Mouse (Mus musculus): Measurements from ENCODE around the gene Depdc5. TPM values are rescaled to one million over a fixed set of nuclear protein-coding genes. Genes with fewer than 3 reads are reported as not detected.

Depdc5 gene
- polyA plus RNA-seq, 1 experiment from 2014 or later: 22.6 TPM

GRCm38 (mm10) chr5:33009818-33010812, 146.6 kb downstream of the Depdc5 start:
- Histone ChIP-seq H3K4me3 (ENCODE audit: low read depth, low read length) (no peak overlapping the region), H3K9me3 (ENCODE audit: control insufficient read depth, low read length) (no peaks in the 10 kb centered on the region), H3K27ac (ENCODE audit: low read depth, low read length) (no peak overlapping the region), H3K9ac (ENCODE audit: low read depth, low read length) (no peak overlapping the region), H3K4me1 (replicated peaks; ENCODE audit: control insufficient read depth, insufficient read depth, low read length) (0 out of 2 replicates have a peak, but pooled peaks cover 4% of the 10 kb centered on the region), H3K36me3 (ENCODE audit: control insufficient read depth, insufficient read depth, low read length) (no peaks in the 10 kb centered on the region), H3K4me2 (no peak overlapping the region), H3K27me3 (replicated peaks; ENCODE audit: control insufficient read depth, insufficient read depth, low read length) (no peaks in the 10 kb centered on the region)
- WGBS: 62% methylated on average over 14 of the region's 14 CpGs
- no peak for DNase-seq (ENCODE audit: low spot score)
- no peak for ATAC-seq (replicated peaks; ENCODE audit: low FRiP score)

GRCm38 (mm10) chr5:33011132-33012106, 147.9 kb downstream of the Depdc5 start:
- 63% methylated on average over 15 of the region's 15 CpGs for WGBS
- Histone ChIP-seq H3K4me1 (replicated peaks; ENCODE audit: control insufficient read depth, insufficient read depth, low read length) (peaks cover 4% of the 10 kb centered on the region; the same call in 1 of the 2 replicates), H3K9me3 (ENCODE audit: control insufficient read depth, low read length) (no peaks in the 10 kb centered on the region), H3K9ac (ENCODE audit: low read depth, low read length) (no peak overlapping the region), H3K27ac (ENCODE audit: low read depth, low read length) (no peak overlapping the region), H3K4me3 (ENCODE audit: low read depth, low read length) (no peak overlapping the region), H3K4me2 (no peak overlapping the region), H3K36me3 (ENCODE audit: control insufficient read depth, insufficient read depth, low read length) (no peaks in the 10 kb centered on the region), H3K27me3 (replicated peaks; ENCODE audit: control insufficient read depth, insufficient read depth, low read length) (no peaks in the 10 kb centered on the region)
- no peak for ATAC-seq (replicated peaks; ENCODE audit: low FRiP score)
- DNase-seq (ENCODE audit: low spot score): no peak

- H3K4me1 ChIP-seq (replicated peaks; ENCODE audit: control insufficient read depth, insufficient read depth, low read length): peaks cover 9% of the 10 kb centered on the region
- H3K27ac ChIP-seq (ENCODE audit: low read depth, low read length): no peak overlapping the region
- no peaks in the 10 kb centered on the region for H3K27me3 ChIP-seq (replicated peaks; ENCODE audit: control insufficient read depth, insufficient read depth, low read length)
- no peak overlapping the region for H3K9ac ChIP-seq (ENCODE audit: low read depth, low read length)
- no peaks in the 10 kb centered on the region for H3K9me3 ChIP-seq (ENCODE audit: control insufficient read depth, low read length)
- DNase-seq (ENCODE audit: low spot score) (no peak), ATAC-seq (replicated peaks; ENCODE audit: low FRiP score) (no peak)
- WGBS: 78% methylated on average over 1 of the region's 1 CpGs
- H3K36me3 ChIP-seq (ENCODE audit: control insufficient read depth, insufficient read depth, low read length): no peaks in the 10 kb centered on the region
- H3K4me2 ChIP-seq: no peak overlapping the region
- H3K4me3 ChIP-seq (ENCODE audit: low read depth, low read length): no peak overlapping the region
These were observed 150.6 kb downstream of the Depdc5 start for GRCm38 (mm10) chr5:33014096-33014495.

GRCm38 (mm10) chr5:33015579-33015978, 152.1 kb downstream of the Depdc5 start:
- H3K4me2 ChIP-seq: no peak overlapping the region
- 46% methylated on average over 5 of the region's 5 CpGs for WGBS
- H3K27ac ChIP-seq (ENCODE audit: low read depth, low read length): no peak overlapping the region
- DNase-seq (ENCODE audit: low spot score): no peak
- H3K4me1 ChIP-seq (replicated peaks; ENCODE audit: control insufficient read depth, insufficient read depth, low read length): peaks cover 12% of the 10 kb centered on the region
- no peak for ATAC-seq (replicated peaks; ENCODE audit: low FRiP score)
- no peaks in the 10 kb centered on the region for H3K27me3 ChIP-seq (replicated peaks; ENCODE audit: control insufficient read depth, insufficient read depth, low read length)
- H3K9ac ChIP-seq (ENCODE audit: low read depth, low read length): no peak overlapping the region
- no peak overlapping the region for H3K4me3 ChIP-seq (ENCODE audit: low read depth, low read length)
- no peaks in the 10 kb centered on the region for H3K9me3 ChIP-seq (ENCODE audit: control insufficient read depth, low read length)
- H3K36me3 ChIP-seq (ENCODE audit: control insufficient read depth, insufficient read depth, low read length): no peaks in the 10 kb centered on the region

- Histone ChIP-seq H3K4me1 (replicated peaks; ENCODE audit: control insufficient read depth, insufficient read depth, low read length) (peaks cover 17% of the 10 kb centered on the region), H3K27ac (ENCODE audit: low read depth, low read length) (peak overlapping the region; percentile 100)
These were observed 154.7 kb downstream of the Depdc5 start for GRCm38 (mm10) chr5:33018189-33018560.

GRCm38 (mm10) chr5:33018561-33019425, 155.3 kb downstream of the Depdc5 start, which contains the start of gene Ywhah:
Gene Ywhah, plus strand, starts transcription at chr5:33018816.
- peaks cover 5% of the 10 kb centered on the region; the same call in 1 of the 2 replicates for H3K36me3 ChIP-seq (ENCODE audit: control insufficient read depth, insufficient read depth, low read length)
- H3K4me2 ChIP-seq: peak within 1 kb of the TSS; percentile 93
- H3K9me3 ChIP-seq (ENCODE audit: control insufficient read depth, low read length): no peaks in the 10 kb centered on the region
- ATAC-seq (replicated peaks; ENCODE audit: low FRiP score) (peak; percentile 94), DNase-seq (ENCODE audit: low spot score) (peak; percentile 94)
- H3K4me3 ChIP-seq (ENCODE audit: low read depth, low read length): peak within 1 kb of the TSS; percentile 85
- WGBS: under 1% methylated on average over 119 of the region's 121 CpGs
- H3K27ac ChIP-seq (ENCODE audit: low read depth, low read length): peak within 1 kb of the TSS; percentile 100
- H3K9ac ChIP-seq (ENCODE audit: low read depth, low read length): peak within 1 kb of the TSS; percentile 92
- peaks cover 20% of the 10 kb centered on the region for H3K4me1 ChIP-seq (replicated peaks; ENCODE audit: control insufficient read depth, insufficient read depth, low read length)
- H3K27me3 ChIP-seq (replicated peaks; ENCODE audit: control insufficient read depth, insufficient read depth, low read length): no peaks in the 10 kb centered on the region

More at GRCm38 (mm10) chr5:33018189-33018560, 154.7 kb downstream of the Depdc5 start:
- peaks cover 3% of the 10 kb centered on the region; the same call in 1 of the 2 replicates for H3K36me3 ChIP-seq (ENCODE audit: control insufficient read depth, insufficient read depth, low read length)
- DNase-seq (ENCODE audit: low spot score): peak; percentile 83
- no peak; the same call in none of the 2 replicates for ATAC-seq (replicated peaks; ENCODE audit: low FRiP score)
- H3K4me3 ChIP-seq (ENCODE audit: low read depth, low read length): peak overlapping the region; percentile 85
- peak overlapping the region; percentile 93 for H3K4me2 ChIP-seq
- WGBS: 4% methylated on average over 15 of the region's 15 CpGs
- no peaks in the 10 kb centered on the region for H3K9me3 ChIP-seq (ENCODE audit: control insufficient read depth, low read length)
- H3K9ac ChIP-seq (ENCODE audit: low read depth, low read length): peak overlapping the region; percentile 92
- H3K27me3 ChIP-seq (replicated peaks; ENCODE audit: control insufficient read depth, insufficient read depth, low read length): no peaks in the 10 kb centered on the region

GRCm38 (mm10) chr5:33019426-33019821, 155.9 kb downstream of the Depdc5 start:
- Histone ChIP-seq H3K9ac (ENCODE audit: low read depth, low read length) (peak overlapping the region; percentile 92), H3K4me3 (ENCODE audit: low read depth, low read length) (peak overlapping the region; percentile 85), H3K27me3 (replicated peaks; ENCODE audit: control insufficient read depth, insufficient read depth, low read length) (no peaks in the 10 kb centered on the region), H3K4me2 (peak overlapping the region; percentile 90), H3K36me3 (ENCODE audit: control insufficient read depth, insufficient read depth, low read length) (peaks cover 10% of the 10 kb centered on the region; the same call in 1 of the 2 replicates), H3K4me1 (replicated peaks; ENCODE audit: control insufficient read depth, insufficient read depth, low read length) (peaks cover 25% of the 10 kb centered on the region), H3K9me3 (ENCODE audit: control insufficient read depth, low read length) (no peaks in the 10 kb centered on the region), H3K27ac (ENCODE audit: low read depth, low read length) (peak overlapping the region; percentile 100)
- DNase-seq (ENCODE audit: low spot score): peak; percentile 57
- no peak for ATAC-seq (replicated peaks; ENCODE audit: low FRiP score)
- under 1% methylated on average over 12 of the region's 12 CpGs for WGBS

All from liver, embryonic 11.5 days (tissue).